Mouse (Mus musculus): Measurements from ENCODE around the gene 4930467E23Rik. TPM values are rescaled to one million over a fixed set of nuclear protein-coding genes. Genes with fewer than 3 reads are reported as not detected.
A peak's percentile ranks its signal among the peaks of the same experiment; 100 is the strongest.
"Not testable (repeated sequence)": the region's sequence is repeated elsewhere in the genome, so short reads cannot be mapped to it uniquely, and the experiment has no call there.

Gene 4930467E23Rik
- not detected for total RNA-seq (2021)
- long read RNA-seq, experiment 1 = 0 reads
- long read RNA-seq, experiment 2 = 0 reads

DNA sequence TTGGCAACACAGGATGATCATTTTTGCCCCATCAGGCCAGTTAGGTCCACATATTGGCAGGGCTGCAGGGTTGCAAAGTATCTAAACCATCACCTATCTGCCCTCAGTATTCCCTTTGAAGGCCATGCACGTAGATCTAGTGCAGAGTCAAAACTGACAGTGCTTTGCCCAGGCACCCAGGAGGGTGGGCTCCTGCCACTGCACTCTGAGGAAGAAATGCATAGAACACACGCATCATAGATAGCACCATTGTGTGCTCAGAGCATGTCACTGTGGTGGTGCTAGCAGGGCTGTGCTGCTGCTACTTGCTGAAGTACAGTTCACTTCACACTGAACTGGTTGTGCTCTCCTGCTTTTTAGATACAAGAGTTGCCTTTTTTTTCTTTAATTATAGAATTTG lies at the start of gene 4930467E23Rik:
4930467E23Rik (plus strand) TSS at position 301 of the 400 bp plus-strand sequence.
- intact Hi-C loops (cut with DNase I); DNase-seq: not testable (repeated sequence)

DNA sequence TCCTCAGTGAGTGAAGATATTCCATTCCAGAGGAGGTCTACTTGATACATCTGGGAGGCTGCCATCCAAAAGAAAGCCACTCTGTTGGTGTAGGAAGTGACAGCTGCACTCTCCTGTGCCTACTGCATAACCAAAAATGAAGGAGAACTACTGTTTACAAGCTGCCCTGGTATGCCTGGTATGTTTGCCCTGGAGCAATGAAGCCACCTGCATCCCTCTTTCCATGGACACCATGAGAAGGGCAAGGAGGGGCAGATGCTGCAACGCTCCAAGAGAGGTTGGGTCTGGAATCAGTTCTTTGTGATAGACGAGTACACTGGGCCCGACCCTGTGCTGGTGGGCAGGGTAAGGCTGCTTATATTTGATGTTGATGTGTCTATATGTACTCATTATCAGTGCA lies 47.1 kb upstream of the 4930467E23Rik start:
- DNase-seq; intact Hi-C loops (cut with DNase I): not testable (repeated sequence)

DNA sequence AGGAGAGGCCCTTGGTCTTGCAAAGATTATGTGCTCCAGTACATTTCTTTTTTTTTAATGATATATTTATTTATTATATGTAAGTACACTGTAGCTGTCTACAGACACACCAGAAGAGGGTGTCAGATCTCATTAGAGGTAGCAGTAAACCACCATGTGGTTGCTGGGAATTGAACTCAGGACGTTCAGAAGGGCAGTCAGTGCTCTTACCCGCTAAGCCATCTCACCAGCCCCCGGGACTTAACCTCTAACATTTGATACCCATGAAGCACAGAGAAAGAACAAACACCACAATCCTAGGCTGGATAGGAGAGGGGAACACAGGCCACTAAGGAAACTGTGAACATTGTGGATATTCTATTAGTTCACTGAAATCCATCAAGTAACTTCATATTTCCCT lies 43.9 kb upstream of the 4930467E23Rik start:
- intact Hi-C loops (cut with DNase I); DNase-seq: not testable (repeated sequence)

DNA sequence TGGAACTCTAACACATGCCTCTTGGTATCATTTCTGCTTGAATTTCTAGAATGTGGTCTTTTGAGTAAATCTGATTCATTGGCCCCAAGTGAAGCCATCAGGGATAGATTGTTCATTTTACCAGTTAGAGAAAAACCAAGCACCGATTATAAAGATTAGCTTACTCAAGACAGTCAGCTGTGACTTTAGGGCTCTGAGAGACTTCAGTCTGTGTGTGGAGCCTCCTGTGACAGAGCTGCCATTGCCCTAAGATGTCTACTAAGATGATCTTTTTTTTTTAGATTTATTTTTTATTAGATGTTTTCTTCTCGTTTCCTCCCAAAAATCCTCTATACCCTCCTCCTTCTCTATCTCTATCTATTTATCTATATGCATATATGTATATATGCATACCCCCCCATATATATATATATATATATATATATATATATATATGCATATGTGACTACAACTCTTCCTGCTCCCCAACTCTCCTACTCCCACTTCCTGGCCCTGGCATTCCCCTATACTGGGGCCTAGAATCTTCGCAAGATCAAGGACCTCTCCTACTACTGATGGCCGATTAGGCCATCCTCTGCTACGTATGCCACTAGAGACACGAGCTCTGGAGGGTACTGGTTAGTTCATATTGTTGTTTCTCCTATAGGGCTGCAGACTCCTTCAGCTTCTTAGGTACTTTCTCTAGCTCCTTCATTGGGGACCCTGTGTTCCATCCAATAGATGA lies 40.4 kb upstream of the 4930467E23Rik start:
- intact Hi-C loops (cut with DNase I); DNase-seq: not testable (repeated sequence)

DNA sequence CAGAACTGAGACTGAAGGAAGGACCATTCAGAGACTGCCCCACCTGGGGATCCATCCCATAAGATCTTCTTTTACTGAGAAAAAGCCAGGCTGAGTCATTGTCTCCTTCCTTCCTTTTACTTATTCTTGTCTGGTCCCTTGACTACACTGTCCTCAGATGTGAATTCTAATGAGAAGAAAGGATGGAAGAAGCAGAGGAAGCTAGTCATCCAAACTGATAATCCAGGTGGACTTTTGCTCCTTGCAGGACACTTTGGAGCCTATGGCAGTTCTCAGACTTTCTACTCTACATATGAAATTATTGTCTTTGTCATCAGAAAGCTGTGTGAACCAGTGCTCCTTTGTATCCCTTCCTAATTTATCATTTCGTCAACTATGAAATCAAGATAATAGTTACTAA lies 39.6 kb upstream of the 4930467E23Rik start:
- DNase-seq; intact Hi-C loops (cut with DNase I): not testable (repeated sequence)

DNA sequence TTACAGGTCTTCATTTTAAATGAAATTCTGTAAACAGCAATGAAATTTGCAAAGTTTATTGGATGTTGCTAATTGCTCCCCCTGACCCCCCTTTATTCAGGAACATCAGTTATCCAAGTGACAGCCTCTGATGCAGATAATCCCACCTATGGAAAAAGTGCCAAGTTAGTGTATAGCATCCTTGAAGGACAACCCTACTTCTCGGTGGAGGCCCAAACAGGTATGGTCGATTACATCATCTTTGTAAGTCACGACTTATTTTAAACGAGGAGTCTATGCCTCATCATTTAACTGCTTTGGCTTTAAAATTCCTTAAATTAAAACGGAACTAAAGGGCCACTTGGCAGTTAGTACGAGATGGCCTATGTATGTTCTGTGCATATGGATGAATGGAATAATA lies 38.0 kb upstream of the 4930467E23Rik start:
- intact Hi-C loops (cut with DNase I); DNase-seq: not testable (repeated sequence)

DNA sequence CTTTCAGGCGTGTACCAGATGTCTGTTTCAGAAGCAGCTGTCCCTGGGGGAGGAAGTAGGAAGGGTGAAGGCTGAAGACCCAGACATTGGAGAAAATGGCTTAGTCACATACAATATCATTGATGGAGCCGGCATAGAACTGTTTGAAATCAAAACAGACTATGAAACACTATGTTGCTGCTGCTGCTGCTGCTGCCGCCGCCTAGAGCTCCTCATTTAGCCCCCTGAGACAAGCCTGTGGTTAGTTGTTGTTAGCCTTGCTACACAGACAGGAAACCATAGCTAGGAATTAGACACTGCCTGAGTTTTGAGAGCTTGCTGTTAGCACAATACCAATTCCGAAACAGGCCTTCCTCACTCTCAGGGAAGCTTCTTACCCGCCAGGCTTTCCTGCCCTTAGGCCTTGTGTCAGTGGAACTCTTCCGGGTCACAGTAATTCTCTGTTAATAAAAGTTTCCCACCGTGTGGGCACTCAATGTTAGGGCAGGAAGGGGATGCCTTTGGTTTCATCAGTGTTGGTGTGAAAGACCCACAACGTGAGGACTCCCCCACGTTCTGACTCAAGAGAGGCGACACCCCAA lies 31.8 kb upstream of the 4930467E23Rik start:
- DNase-seq; intact Hi-C loops (cut with DNase I): not testable (repeated sequence)

DNA sequence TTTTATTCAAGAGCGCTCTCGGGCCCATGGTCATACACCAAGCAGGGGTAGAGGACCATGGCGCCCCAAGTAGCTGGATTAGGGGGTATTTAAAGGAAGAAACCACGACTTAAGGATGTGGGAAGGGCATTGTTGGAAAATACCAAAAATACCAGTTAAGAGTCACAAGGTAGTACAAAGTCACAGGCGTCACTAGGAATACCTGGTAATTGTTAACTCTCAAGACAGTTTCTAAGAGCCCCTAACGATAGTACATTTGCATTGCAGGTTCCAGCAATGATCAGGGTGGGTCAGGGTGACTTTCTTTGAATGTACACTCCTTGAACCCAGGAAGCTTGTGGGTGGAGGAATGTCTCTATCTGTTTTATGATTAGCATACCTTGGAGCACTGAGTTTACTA lies 31.3 kb upstream of the 4930467E23Rik start:
- DNase-seq; intact Hi-C loops (cut with DNase I): not testable (repeated sequence)

DNA sequence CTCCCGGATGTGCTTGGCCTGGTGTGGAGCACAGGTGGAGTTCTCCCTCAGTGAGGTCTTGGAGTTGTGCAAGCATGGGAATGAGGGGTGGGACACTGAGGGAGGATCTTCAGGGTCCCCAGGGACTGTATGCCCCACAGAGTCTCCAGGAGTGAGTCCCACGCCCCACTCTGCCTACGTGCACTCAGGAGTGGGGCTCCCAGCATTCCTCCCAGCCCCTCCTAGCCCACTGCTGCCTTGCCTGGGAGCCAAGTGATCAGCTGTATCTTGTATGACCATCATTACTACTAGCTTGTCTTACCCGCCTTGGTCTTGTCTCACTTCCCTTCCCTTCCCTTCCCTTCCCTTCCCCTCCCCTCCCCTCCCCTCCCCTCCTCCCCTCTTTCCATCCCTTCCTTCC lies 30.7 kb upstream of the 4930467E23Rik start:
- intact Hi-C loops (cut with DNase I) = not testable (repeated sequence)
- DNase-seq = peak in 1 of 2 experiments; percentile 70

DNA sequence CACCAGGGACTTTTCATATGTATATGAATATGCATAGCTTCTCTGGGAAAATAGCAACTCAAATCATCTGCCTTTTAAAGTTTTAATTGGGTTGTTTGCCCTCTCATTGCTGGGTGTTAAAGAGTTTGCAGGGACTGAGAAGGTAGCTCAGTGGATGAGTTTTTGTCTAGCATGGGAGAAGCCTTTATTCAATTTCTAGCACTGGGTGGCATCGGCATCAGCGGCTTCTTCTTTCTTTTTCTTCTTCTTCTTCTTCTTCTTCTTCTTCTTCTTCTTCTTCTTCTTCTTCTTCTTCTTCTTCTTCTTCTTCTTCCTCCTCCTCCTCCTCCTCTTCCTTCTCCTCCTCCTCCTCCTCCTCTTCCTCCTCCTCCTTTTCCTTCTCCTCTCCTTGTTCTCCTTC lies 28.1 kb upstream of the 4930467E23Rik start:
- intact Hi-C loops (cut with DNase I); DNase-seq: not testable (repeated sequence)

DNA sequence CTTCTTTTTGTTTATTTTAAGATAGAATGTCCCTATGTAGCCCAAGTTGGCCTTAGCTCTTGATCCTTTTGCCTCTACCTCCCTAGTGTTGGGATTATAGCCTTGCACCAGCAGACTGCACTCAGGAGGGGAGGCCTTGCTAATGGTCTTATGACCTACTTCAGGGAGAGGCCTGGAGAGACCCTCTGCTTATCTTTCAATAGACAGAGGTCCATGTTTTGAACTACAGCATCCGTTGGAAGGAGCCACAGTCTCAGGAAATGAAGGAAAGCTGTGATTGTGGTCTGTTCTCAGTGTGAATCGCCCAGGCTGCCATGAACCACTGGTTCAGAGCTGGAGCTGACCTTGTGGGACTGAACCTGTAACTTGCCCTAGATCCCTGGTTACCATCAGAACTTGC lies 27.1 kb upstream of the 4930467E23Rik start:
- intact Hi-C loops (cut with DNase I); DNase-seq: not testable (repeated sequence)

DNA sequence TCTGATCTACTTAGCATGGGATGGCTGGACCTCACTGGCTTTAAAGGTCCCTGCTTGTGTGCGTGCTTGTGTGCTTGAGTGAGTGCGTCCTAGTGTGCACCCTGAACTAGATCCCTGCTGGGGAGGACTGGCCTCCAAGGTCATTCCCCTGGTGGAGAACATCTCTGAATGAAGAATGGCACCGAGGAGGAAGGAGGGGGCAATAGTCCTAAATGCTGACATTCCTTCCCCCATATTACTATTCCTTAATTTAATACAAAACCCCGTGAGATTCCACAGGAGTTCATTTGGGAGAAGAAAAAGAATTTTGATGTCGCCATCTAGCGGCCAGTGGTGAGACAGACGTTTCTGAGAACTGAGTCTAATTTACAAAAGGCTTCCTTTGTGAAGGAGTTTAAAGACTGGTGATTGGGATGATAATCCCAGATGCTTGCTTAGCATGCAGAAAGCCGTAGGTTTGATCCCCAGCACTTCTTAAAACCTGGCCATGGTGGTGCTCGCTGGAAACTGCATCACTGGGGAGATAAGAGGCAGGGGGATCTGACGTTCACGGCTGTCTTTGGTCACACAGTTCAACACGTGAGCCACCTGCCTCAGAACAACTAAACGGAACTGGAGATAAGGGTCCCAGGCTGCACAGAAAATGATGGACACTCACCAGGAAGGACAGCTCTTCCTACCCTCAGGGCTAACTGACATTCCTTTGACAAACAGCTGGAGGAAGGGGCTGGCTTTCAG lies 26.2 kb upstream of the 4930467E23Rik start:
- intact Hi-C loops (cut with DNase I) = not testable (repeated sequence)
- DNase-seq = peak; percentile 38 to 69

DNA sequence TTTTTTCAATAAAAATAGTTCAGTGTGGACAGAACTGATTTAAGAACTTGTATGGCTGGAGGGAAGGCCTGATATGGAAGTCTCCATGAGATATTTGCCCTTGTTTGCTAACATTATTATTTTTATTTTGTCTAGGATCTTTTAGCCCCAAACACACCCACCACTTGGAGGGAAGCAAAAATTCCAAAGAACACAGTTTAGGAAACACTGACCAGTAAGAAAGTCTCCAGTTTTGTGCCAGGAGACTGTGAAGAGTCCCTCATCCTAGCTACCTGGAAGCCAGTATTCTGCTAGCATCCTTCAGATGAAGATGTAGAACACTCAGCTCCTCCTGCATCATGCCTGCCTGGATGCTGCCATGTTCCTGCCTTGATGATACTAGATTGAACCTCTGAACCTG lies 25.5 kb upstream of the 4930467E23Rik start:
- intact Hi-C loops (cut with DNase I); DNase-seq: not testable (repeated sequence)

DNA sequence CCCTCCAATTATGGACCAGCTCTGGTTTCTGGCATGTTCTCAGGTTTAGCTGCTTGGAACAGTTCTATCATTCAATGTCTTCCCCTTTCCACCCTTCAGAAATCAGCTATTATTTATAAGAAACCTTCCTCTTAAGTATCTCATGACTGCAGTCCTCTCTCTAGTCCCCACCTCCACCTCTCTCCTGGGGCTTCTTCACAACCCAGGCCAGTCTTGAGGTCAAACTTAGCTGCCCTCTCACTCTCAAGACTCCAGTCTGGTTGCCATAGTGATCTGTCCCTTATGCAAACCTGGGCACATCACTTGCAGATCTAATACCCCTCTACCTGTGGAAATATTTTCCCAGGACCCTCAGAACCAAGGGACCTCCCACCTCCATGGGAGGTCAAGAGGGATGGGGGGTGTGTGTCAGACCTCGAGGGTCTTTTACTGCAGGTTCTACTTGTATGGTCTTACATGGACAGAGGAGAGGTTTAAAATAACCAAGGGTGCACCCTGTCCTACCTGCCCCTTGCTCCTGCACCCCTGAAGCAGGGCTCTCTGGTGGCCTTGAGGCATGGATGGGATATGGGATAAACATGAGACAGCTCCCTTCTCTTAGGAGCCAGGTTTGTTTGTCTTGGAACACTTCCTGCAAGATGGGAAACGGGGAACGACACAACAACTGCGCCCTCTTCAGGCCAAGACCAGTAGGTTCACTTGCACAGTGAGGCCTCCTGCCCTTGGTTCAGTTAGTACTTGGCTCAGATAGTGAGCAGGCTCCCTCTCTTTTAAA lies 24.7 kb upstream of the 4930467E23Rik start:
- DNase-seq = peak in 1 of 2 experiments; percentile 56
- intact Hi-C loops (cut with DNase I) = not testable (repeated sequence)

DNA sequence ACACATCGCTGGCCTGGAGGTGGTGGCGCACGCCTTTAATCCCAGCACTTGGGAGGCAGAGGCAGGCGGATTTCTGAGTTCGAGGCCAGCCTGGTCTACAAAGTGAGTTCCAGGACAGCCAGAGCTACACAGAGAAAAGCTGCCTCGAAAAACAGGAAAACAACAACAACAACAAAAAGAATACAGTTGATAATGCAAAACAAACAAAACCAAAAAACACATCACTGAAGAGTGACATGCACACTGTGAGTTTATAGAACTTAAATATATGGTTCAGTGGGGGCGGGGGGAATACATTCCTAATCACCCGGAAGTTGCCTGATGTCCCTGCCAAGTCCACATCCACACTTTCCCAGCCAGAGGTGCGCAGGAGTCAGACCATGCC lies 24.2 kb upstream of the 4930467E23Rik start:
- intact Hi-C loops (cut with DNase I) = not testable (repeated sequence)

DNA sequence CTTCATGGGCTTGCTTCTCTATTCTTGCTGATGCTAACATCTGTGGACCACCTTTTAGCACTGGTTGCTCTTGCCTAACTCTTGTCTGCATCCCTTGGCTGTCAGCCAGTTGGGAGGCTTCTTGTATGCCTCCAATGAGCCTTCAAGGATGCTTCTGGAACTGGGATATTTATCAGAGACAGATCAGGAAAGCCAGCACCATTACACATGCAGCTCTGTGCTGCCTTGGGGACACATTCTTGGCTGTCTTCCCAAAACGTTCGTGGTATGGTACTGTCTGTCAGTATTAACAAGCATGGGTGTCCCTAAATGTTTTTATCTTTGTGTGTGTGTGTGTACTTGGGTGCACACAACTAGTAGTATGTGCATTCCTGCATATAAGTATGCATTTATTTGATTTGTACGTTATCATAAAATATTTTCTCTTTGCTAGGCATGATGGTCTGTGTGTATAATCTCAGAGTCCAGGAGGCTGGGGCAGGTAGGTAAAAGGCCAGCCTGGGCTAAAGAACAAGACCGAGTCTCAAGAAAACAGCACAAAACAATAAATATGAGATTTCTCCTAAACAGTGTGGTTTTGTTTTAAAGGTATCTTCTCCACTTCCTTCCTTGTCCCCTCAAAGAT lies 23.2 kb upstream of the 4930467E23Rik start:
- intact Hi-C loops (cut with DNase I); DNase-seq: not testable (repeated sequence)

More for the DNA sequence above, 24.2 kb upstream of the 4930467E23Rik start:
- not testable (repeated sequence) for DNase-seq

DNA sequence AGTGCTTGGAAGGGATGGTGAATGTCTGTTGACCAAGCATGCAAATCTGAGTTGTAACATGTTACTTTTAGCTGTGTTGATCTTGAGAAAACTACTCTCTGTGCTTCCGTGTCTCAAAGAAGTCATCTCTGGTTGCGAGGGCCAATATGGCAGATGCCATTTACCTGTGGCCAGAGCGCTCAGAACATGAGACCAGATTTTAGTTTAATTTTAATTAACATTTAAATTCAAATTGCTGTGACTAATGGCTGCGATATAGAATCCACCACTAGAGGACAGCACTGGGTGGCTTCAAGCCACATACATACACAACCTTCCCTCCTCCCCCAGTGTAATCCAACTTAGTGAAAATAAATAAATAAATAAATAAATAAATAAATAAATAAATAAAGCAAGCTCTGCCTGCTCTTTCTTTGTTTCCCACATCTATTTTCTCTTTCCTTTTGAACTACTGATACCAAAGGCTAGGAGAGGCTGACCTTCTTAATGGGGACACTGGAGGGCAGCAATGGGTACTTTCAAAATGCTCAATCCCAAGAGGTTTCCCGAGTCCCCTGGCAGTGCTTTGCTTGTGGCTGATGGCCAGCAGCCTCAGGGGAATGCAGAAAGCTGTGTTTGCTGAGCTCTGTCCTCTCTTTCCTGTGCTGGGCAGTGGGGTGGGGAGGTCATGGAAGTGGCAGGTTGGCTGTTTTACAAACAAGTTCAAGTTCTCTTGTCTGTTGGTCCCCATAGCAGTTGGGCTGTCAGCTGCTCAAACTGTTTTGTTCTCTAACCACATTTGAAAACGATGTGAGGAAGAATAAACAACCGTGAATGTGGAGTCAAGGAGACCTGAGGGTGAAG lies 22.2 kb upstream of the 4930467E23Rik start:
- intact Hi-C loops (cut with DNase I) = not testable (repeated sequence)
- peak; percentile 75 to 81 for DNase-seq

DNA sequence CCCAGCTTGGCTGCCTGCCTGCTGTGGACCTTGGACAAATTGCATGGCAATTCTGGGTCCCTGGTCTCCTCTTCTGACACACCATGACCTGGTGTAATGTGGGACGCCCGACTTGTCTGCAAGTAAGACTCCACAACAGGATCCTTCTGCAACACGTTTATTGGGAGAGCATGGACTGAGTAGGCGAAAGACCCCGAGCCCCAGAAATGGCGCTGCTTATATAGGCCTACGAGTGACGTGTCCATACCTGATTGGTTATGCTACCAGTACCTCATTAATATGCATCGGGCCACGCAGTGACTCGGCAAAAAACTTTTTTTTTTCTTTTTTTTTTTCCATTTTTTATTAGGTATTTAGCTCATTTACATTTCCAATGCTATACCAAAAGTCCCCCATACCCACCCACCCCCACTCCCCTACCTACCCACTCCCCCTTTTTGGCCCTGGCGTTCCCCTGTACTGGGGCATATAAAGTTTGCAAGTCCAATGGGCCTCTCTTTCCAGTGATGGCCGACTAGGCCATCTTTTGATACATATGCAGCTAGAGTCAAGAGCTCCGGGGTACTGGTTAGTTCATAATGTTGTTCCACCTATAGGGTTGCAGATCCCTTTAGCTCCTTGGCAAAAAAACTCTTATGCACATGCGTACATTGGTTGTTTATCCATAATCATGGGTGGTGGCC lies 21.5 kb upstream of the 4930467E23Rik start:
- DNase-seq = peak in 1 of 2 experiments; percentile 40
- intact Hi-C loops (cut with DNase I) = not testable (repeated sequence)

Measured in gastrocnemius, postnatal 36 days (tissue).